Mouse (Mus musculus) hindbrain, embryonic 15.5 days (tissue): ENCODE data around the gene Rere. TPM values are rescaled to one million over a fixed set of nuclear protein-coding genes. Genes with fewer than 3 reads are reported as not detected.
A peak's percentile ranks its signal among the peaks of the same experiment; 100 is the strongest.

Experiments
- ATAC-seq: fragments of 200-750 bp; cut with Nextera tagmentation; 2 replicates; pipeline ENCODE4 v1.8.0; 2017; ENCODE audit warnings: low read depth, moderate number of reproducible peaks, moderate TSS enrichment; ENCODE audit not compliant: low FRiP score
- H3K27ac ChIP-seq: fragments of 300-500 bp; sonication (generic); replicated peaks from 2 replicates; pipeline ENCODE4 v1.5.1; 2015; ENCODE audit warnings: mild to moderate bottlenecking, inconsistent platforms
- H3K27me3 ChIP-seq: fragments of 300-500 bp; sonication (generic); 2 replicates; pipeline ENCODE4 v1.6.1; 2015; ENCODE audit warnings: control low read depth, inconsistent platforms
- H3K36me3 ChIP-seq: fragments of 300-500 bp; sonication (generic); 2 replicates; pipeline ENCODE4 v1.6.1; 2015; ENCODE audit warnings: control low read depth, inconsistent platforms
- H3K4me1 ChIP-seq: fragments of 300-500 bp; sonication (generic); replicated peaks from 2 replicates; pipeline ENCODE4 v1.6.1; 2015; ENCODE audit warnings: control low read depth, inconsistent platforms
- H3K4me2 ChIP-seq: fragments of 300-500 bp; sonication (generic); 2 replicates; pipeline ENCODE4 v1.6.1; 2015; ENCODE audit warnings: moderate library complexity, mild to moderate bottlenecking, inconsistent platforms
- H3K4me3 ChIP-seq: fragments of 300-500 bp; sonication (generic); 2 replicates; pipeline ENCODE4 v1.5.1; 2015; ENCODE audit warnings: mild to moderate bottlenecking, inconsistent platforms
- H3K9ac ChIP-seq: fragments of 300-500 bp; sonication (generic); 2 replicates; pipeline ENCODE4 v1.6.1; 2015; ENCODE audit warnings: inconsistent platforms
- H3K9me3 ChIP-seq: fragments of 300-500 bp; sonication (generic); 2 replicates; pipeline ENCODE4 v1.6.1; 2016; ENCODE audit warnings: control low read depth, inconsistent platforms
- WGBS: fragments of 180-500 bp; shearing (Covaris S2); methylation state at CpG from one replicate; pipeline ENCODE4 v1.1.7; 2015; 5-methylcytosine and 5-hydroxymethylcytosine counted together
- polyA plus RNA-seq: library from polyadenylated mRNA; unstranded; fragments of >200 nt; fragmentation: Nextera tagmentation; extraction: Ambion mirVana; gene quantifications from 2 replicates; pipeline ENCODE4 v1.2.1, GENCODE M21; 2015

The Rere gene
- polyA plus RNA-seq, 1 experiment from 2014 or later = 32.5 TPM

DNA sequence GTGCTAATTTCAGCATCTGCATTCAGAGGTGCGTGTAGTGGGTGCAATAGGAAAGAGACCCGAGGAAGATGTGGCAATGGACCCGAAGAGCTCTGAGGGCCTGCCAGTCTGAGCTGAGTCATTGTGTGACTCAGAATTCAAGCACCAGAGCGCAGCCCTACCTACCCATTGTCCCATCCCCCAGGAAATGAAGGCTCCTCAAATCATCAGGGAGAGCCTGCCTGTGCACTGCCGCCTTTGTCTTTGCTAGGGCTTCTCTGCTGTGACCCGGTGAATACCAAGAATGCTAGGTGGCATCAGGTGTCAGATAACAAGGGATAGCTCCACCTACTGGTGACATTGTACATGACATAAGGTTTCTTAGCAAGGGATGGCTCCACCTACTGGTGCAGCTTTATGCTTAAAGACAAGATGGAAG, 41.5 kb upstream of the Rere start:
- H3K4me1 ChIP-seq = peaks cover 64% of the 10 kb centered on the region
- H3K27me3 ChIP-seq = no peaks in the 10 kb centered on the region
- 7% methylated on average over 6 of the region's 6 CpGs for WGBS
- no peak overlapping the region for H3K9ac ChIP-seq
- no peak for ATAC-seq
- H3K4me3 ChIP-seq = peak overlapping the region; percentile 83; the same call in 1 of the 2 replicates
- H3K9me3 ChIP-seq = no peaks in the 10 kb centered on the region
- H3K36me3 ChIP-seq = peaks cover 38% of the 10 kb centered on the region
- H3K4me2 ChIP-seq = peak overlapping the region; percentile 79
- peak overlapping the region; percentile 35; the same call in 1 of the 2 replicates for H3K27ac ChIP-seq

DNA sequence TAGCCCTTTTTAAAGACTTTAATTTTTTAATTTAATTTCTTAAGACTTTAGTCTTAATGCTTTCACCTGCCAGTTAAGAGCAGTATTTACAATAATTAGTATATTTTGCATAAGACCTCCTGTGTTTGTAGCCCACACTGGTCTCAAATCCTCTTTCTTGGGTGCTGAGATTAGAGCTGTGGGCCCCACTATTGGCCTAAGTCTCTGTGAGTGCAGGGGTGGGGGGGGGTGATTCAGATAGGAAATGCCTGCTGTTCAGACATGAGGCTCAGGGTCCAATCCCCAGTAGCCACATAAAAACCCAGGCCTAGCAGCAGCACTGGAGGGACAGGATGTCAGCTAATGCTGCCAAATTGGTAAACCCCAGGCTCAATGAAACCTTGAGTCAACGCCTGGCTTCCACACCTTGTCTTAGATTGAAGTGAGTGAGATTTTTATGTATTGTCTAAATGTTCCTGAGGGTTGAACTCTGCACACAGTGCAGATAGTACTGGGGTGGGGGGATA, 41.0 kb upstream of the Rere start:
- no peak for ATAC-seq
- H3K4me3 ChIP-seq = no peak overlapping the region
- H3K9ac ChIP-seq = no peak overlapping the region
- H3K4me2 ChIP-seq = peak overlapping the region; percentile 11; the same call in 1 of the 2 replicates
- H3K27ac ChIP-seq = no peak overlapping the region
- peaks cover 38% of the 10 kb centered on the region for H3K36me3 ChIP-seq
- peaks cover 61% of the 10 kb centered on the region for H3K4me1 ChIP-seq
- 83% methylated on average over 1 of the region's 1 CpGs for WGBS
- no peaks in the 10 kb centered on the region for H3K27me3 ChIP-seq
- H3K9me3 ChIP-seq = no peaks in the 10 kb centered on the region

DNA sequence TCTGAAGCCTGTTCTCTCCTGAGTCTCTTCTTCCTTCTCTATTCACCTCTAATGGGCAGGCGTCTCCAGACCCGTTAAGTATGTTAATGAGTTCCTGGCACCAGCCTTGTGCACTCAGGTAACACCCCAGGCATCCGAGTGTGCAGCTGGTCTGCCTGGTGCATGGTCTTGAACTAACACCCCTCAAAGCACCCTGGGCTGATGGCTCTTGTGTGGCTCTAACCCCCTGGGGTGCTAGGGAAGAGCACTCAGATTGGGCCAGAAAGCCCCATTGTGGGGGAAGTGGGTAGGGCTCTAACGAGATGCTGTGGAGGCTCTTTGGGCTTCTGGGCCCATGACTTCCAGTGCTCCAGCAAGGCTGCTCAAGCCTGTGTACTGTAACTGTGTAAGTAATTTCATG, 39.7 kb upstream of the Rere start:
- Histone ChIP-seq H3K9me3 (no peaks in the 10 kb centered on the region), H3K27me3 (no peaks in the 10 kb centered on the region), H3K4me2 (no peak overlapping the region; the same call in 1 of the 2 replicates), H3K4me1 (peaks cover 55% of the 10 kb centered on the region), H3K9ac (no peak overlapping the region), H3K27ac (no peak overlapping the region), H3K4me3 (no peak overlapping the region), H3K36me3 (peaks cover 50% of the 10 kb centered on the region)
- no peak for ATAC-seq
- 59% methylated on average over 4 of the region's 4 CpGs for WGBS

DNA sequence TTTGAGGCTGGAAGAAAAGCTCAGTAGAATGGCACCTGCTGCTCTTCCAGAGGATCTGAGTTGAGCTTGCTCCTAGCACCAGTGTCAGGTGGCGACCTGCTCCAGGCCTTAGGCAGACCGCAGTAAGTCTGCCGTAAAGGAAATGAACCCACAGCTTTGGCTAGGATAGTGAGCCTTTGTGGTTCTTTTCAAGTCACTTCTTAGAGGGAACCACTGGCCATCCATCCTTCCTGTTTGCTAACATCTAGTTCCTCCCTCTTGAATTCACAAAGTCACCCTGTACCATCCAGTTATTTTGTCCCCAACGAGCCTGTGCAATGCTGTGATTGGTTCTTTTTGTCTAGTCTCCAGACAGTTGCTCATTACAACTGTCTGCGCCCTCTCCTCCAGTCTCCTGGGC, 38.7 kb upstream of the Rere start:
- Histone ChIP-seq H3K27ac (no peak overlapping the region), H3K27me3 (no peaks in the 10 kb centered on the region), H3K4me1 (peaks cover 53% of the 10 kb centered on the region), H3K36me3 (peaks cover 58% of the 10 kb centered on the region), H3K9ac (no peak overlapping the region), H3K4me3 (no peak overlapping the region), H3K4me2 (no peak overlapping the region), H3K9me3 (no peaks in the 10 kb centered on the region)
- no peak for ATAC-seq
- WGBS = 78% methylated on average over 5 of the region's 5 CpGs

DNA sequence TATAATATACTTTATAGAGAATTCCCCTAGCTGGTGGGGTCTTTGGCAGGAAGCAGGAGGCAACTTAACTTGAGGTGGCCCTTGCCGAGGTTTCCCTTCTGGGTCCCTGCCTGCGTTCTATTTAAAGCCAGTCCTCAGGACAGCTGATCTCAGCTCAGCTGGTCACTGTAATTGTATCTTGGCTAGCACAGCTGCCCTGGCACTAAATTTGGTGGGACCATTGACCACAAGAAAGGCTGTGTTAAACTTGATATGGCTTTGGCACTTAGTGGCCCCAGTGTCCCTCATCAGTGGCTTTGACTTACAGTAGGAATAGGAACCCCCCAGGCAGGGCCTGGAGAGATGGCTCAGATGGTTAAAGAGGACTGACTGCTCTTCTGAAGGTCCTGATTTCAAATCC, 35.6 kb upstream of the Rere start:
- H3K27me3 ChIP-seq = no peaks in the 10 kb centered on the region
- no peak overlapping the region for H3K4me3 ChIP-seq
- ATAC-seq = no peak
- WGBS = 80% methylated on average over 2 of the region's 2 CpGs
- peaks cover 78% of the 10 kb centered on the region for H3K36me3 ChIP-seq
- H3K9me3 ChIP-seq = no peaks in the 10 kb centered on the region
- no peak overlapping the region for H3K9ac ChIP-seq
- peaks cover 35% of the 10 kb centered on the region for H3K4me1 ChIP-seq
- no peak overlapping the region for H3K27ac ChIP-seq
- no peak overlapping the region for H3K4me2 ChIP-seq

DNA sequence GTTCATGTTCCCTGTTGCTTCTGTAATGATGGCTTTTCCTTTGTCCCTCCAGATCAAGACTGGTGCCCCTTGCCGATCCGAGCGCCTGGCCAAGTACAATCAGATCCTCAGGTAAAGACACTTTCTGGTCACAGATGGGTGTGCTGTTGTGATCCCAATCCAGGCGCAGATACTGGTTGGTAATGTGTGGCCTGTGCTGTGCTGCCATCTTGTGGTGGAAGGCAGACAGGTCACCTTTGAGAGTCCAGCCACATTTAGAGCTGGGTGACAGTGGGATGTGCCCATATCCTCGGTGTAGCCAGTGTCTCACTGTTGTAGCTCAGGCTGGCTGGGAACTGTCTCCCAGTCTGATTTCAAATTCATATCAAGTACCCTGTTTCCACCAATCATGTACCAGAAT, 33.4 kb upstream of the Rere start:
- peak; percentile 39; the same call in 1 of the 2 replicates for ATAC-seq

DNA sequence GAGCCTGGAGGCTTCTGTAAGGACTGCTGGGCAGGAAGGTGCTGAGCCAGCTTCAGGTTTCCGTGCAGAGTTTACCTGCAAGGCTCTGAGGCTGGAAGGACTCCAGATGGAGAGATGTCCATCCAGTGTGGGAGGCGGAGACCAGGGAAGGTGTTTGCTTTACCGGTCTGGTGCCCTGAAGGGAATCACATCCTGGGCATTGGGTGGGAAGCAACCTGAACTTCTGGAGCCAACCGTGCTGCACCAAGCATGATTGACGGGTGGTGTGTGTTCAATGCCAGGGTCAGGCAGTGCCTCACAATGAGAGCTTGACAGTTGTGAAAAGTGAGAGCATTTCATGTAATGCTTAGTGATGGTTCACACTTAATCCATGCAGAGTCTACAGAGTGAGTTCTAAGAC, 32.5 kb upstream of the Rere start:
- Histone ChIP-seq H3K9ac (no peak overlapping the region), H3K36me3 (peaks cover 50% of the 10 kb centered on the region), H3K4me2 (no peak overlapping the region), H3K4me3 (no peak overlapping the region), H3K27ac (no peak overlapping the region), H3K9me3 (no peaks in the 10 kb centered on the region), H3K27me3 (no peaks in the 10 kb centered on the region), H3K4me1 (peaks cover 21% of the 10 kb centered on the region)
- ATAC-seq = no peak
- WGBS = 75% methylated on average over 5 of the region's 5 CpGs

More for the DNA sequence above, 33.4 kb upstream of the Rere start:
- H3K27me3 ChIP-seq = no peaks in the 10 kb centered on the region
- H3K4me1 ChIP-seq = peaks cover 28% of the 10 kb centered on the region
- no peak overlapping the region for H3K4me2 ChIP-seq
- no peak overlapping the region for H3K4me3 ChIP-seq
- H3K9me3 ChIP-seq = no peaks in the 10 kb centered on the region
- no peak overlapping the region for H3K9ac ChIP-seq
- no peak overlapping the region for H3K27ac ChIP-seq
- 58% methylated on average over 5 of the region's 5 CpGs for WGBS
- peaks cover 58% of the 10 kb centered on the region for H3K36me3 ChIP-seq

DNA sequence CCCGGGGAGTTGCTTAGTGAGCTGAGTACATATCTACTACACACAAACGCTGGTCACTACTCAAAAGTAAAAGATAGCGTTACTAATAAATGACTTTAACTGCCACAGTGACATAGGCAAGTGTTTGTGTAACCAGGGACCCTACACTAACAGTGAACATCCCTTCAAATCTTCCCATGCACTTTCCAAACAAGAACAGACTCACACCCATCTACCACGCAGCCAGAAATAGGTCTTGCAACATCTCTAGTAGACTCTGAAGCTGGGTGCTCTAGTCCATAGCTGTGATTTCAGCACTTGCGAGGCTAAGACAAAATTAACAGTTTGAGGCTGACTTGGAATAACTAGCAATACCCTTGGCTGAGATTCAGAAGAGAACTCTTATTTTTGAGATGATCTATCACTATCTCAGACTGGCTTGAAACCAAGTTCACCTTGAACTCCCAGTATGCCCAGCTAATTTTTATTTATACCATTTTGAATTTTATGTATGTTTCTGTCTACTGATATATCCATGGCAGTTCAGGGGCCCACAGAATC, 31.6 kb upstream of the Rere start:
- Histone ChIP-seq H3K36me3 (peaks cover 42% of the 10 kb centered on the region), H3K4me3 (no peak overlapping the region), H3K27ac (peak overlapping the region; percentile 90), H3K9ac (no peak overlapping the region), H3K4me2 (no peak overlapping the region), H3K27me3 (no peaks in the 10 kb centered on the region), H3K9me3 (no peaks in the 10 kb centered on the region), H3K4me1 (peaks cover 26% of the 10 kb centered on the region)
- ATAC-seq = no peak
- WGBS = 80% methylated on average over 5 of the region's 5 CpGs

DNA sequence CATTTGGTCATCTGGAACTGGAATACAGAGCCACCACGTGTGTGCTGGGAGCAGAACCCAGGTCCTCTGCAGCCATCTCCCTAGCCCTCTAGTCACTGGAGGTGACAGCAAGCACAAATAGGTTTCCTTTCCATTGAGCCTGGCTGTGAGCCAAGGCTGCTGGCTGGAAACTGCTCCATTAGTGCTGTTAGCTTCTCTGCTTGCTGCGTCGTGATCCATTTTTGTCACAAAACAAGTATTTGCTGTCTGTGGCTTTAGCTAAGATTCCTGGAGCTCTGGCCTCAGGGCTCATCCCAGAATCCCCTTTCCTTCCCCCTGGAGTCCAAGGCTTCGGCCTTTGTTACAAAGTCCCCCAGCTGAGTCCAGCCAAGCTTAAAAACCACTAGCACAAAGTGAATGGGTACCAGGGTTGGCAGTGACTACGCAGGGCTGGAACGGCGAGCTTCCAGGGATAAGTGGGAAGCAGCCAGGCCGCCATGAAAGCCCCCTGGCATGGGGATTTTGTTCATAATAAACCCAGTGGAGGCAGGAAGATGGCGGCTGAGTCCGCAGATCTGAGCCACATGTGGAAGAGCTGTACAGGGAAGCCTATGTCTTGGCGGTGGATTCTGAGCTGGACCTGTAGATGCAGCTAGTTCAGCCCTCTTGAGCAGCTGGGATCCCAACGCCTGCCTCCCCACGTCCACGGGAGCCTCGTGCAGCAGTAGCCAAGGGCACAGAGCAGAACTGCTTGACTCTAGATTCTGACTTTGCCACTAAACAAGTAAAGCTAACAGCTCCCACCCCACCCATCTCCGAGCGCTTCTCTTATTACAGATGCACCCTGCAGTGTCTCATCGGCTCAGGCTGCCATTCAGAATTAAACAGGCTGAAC, 30.7 kb upstream of the Rere start:
- peak overlapping the region; percentile 90 for H3K27ac ChIP-seq
- no peaks in the 10 kb centered on the region for H3K27me3 ChIP-seq
- H3K4me2 ChIP-seq = peak overlapping the region; percentile 32
- ATAC-seq = peak; percentile 54
- H3K9me3 ChIP-seq = no peaks in the 10 kb centered on the region
- peaks cover 31% of the 10 kb centered on the region for H3K4me1 ChIP-seq
- 19% methylated on average over 18 of the region's 18 CpGs for WGBS
- H3K4me3 ChIP-seq = no peak overlapping the region
- peaks cover 37% of the 10 kb centered on the region for H3K36me3 ChIP-seq
- H3K9ac ChIP-seq = no peak overlapping the region

DNA sequence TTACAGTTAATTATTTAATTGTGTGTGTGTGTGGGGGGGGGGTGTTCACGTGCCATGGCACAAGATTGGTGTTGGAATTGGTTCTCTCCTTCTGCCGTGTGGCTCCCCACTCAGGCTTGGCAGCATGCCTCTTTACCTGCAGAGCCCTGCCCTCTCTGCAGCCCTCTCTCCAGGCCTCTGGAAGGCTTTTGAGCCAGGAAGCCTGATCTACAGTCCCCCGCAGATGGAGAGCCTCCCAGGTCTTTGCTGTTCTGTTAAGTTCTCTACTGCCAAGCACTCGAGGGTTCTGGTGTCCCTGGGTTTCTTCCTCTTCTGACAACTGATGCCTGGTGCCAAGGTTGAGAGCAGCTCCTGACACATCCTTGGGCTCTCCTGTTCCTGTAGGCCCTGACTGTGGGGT, 27.0 kb upstream of the Rere start:
- Histone ChIP-seq H3K4me2 (no peak overlapping the region), H3K9ac (no peak overlapping the region), H3K4me1 (peaks cover 53% of the 10 kb centered on the region), H3K27me3 (no peaks in the 10 kb centered on the region), H3K36me3 (peaks cover 6% of the 10 kb centered on the region), H3K27ac (peak overlapping the region; percentile 52), H3K9me3 (no peaks in the 10 kb centered on the region), H3K4me3 (no peak overlapping the region)
- WGBS = 70% methylated on average over 4 of the region's 4 CpGs
- ATAC-seq = no peak

DNA sequence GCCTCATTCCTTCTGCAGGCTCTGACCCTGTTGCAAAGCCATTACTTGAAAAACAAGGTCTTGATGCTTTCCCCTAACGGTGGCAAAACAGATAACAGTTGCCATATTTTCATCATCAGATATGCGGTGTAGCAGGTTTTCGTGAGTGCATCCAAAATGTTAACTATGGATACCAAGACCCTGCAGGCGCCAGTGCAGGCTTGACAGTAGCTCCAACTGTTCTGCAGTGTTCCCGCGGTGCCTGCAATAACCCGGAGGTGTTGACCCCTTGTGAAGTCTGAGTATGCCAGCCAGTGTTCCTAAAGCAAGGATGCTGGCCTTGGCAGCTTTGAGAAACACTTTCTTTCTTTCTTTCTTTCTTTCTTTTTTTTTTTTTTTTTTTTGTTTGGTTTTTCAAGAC, 26.3 kb upstream of the Rere start:
- peak overlapping the region; percentile 52; the same call in 1 of the 2 replicates for H3K27ac ChIP-seq
- no peak overlapping the region for H3K4me3 ChIP-seq
- ATAC-seq = no peak
- H3K9ac ChIP-seq = no peak overlapping the region
- no peaks in the 10 kb centered on the region for H3K27me3 ChIP-seq
- H3K4me1 ChIP-seq = peaks cover 52% of the 10 kb centered on the region
- 70% methylated on average over 7 of the region's 7 CpGs for WGBS
- H3K9me3 ChIP-seq = no peaks in the 10 kb centered on the region
- no peaks in the 10 kb centered on the region for H3K36me3 ChIP-seq
- no peak overlapping the region for H3K4me2 ChIP-seq
